Mouse (Mus musculus): ENCODE measurements at regions not wholly inside any gene's neighbourhood (a gene's known extent, or its start where the extent isn't known, plus 50 kb on each side); places are given as distances from the start of the nearest gene placed in this dataset.

- H3K9ac ChIP-seq = no peak overlapping the region
- H3K4me3 ChIP-seq = no peak overlapping the region
- WGBS = 66% methylated on average over 10 of the region's 10 CpGs
- H3K36me3 ChIP-seq = no peaks in the 10 kb centered on the region
- no peaks in the 10 kb centered on the region for H3K27me3 ChIP-seq
- H3K4me1 ChIP-seq (replicated peaks) = peaks cover 4% of the 10 kb centered on the region
- H3K4me2 ChIP-seq = no peak overlapping the region
- no peaks in the 10 kb centered on the region for H3K9me3 ChIP-seq (replicated peaks)
- no peak overlapping the region for H3K27ac ChIP-seq
- ATAC-seq (replicated peaks; ENCODE audit: insufficient number of reproducible peaks, insufficient read depth, low FRiP score, low read depth) = no peak
Observed at GRCm38 (mm10) chr3:121600841-121601240, 68.6 kb upstream of the Slc44a3 start.

GRCm38 (mm10) chr3:121600388-121600787 is 68.2 kb upstream of the Slc44a3 start:
- 89% methylated on average over 4 of the region's 4 CpGs for WGBS
- H3K9me3 ChIP-seq (replicated peaks) = no peaks in the 10 kb centered on the region
- no peak overlapping the region for H3K9ac ChIP-seq
- H3K27ac ChIP-seq = no peak overlapping the region
- H3K27me3 ChIP-seq = no peaks in the 10 kb centered on the region
- H3K4me3 ChIP-seq = no peak overlapping the region
- H3K4me2 ChIP-seq = no peak overlapping the region
- no peaks in the 10 kb centered on the region for H3K36me3 ChIP-seq
- peaks cover 4% of the 10 kb centered on the region for H3K4me1 ChIP-seq (replicated peaks)
- no peak for ATAC-seq (replicated peaks; ENCODE audit: insufficient number of reproducible peaks, insufficient read depth, low FRiP score, low read depth)

GRCm38 (mm10) chr3:121597988-121598387 is 65.8 kb upstream of the Slc44a3 start:
- H3K27me3 ChIP-seq = no peaks in the 10 kb centered on the region
- H3K36me3 ChIP-seq = no peaks in the 10 kb centered on the region
- no peak overlapping the region for H3K27ac ChIP-seq
- WGBS = 81% methylated on average over 3 of the region's 4 CpGs
- no peak for ATAC-seq (replicated peaks; ENCODE audit: insufficient number of reproducible peaks, insufficient read depth, low FRiP score, low read depth)
- no peak overlapping the region for H3K4me3 ChIP-seq
- H3K4me1 ChIP-seq (replicated peaks) = peaks cover 8% of the 10 kb centered on the region
- no peak overlapping the region for H3K4me2 ChIP-seq
- no peak overlapping the region for H3K9ac ChIP-seq
- H3K9me3 ChIP-seq (replicated peaks) = no peaks in the 10 kb centered on the region

GRCm38 (mm10) chr3:121597203-121597602 is 65.0 kb upstream of the Slc44a3 start:
- WGBS = 81% methylated on average over 5 of the region's 5 CpGs
- H3K9me3 ChIP-seq (replicated peaks) = no peaks in the 10 kb centered on the region
- no peaks in the 10 kb centered on the region for H3K36me3 ChIP-seq
- no peak overlapping the region for H3K4me3 ChIP-seq
- H3K4me1 ChIP-seq (replicated peaks) = peaks cover 7% of the 10 kb centered on the region
- no peak for ATAC-seq (replicated peaks; ENCODE audit: insufficient number of reproducible peaks, insufficient read depth, low FRiP score, low read depth)
- no peaks in the 10 kb centered on the region for H3K27me3 ChIP-seq
- H3K27ac ChIP-seq = no peak overlapping the region
- no peak overlapping the region for H3K9ac ChIP-seq
- no peak overlapping the region for H3K4me2 ChIP-seq

GRCm38 (mm10) chr3:121594580-121594979 is 62.4 kb upstream of the Slc44a3 start:
- no peak for ATAC-seq (replicated peaks; ENCODE audit: insufficient number of reproducible peaks, insufficient read depth, low FRiP score, low read depth)
- no peak overlapping the region for H3K27ac ChIP-seq

GRCm38 (mm10) chr3:121593598-121594117 is 61.5 kb upstream of the Slc44a3 start:
- 48% methylated on average over 8 of the region's 8 CpGs for WGBS
- Histone ChIP-seq H3K9ac (no peak overlapping the region), H3K4me1 (replicated peaks) (peaks cover 4% of the 10 kb centered on the region), H3K27ac (no peak overlapping the region), H3K27me3 (no peaks in the 10 kb centered on the region), H3K9me3 (replicated peaks) (no peaks in the 10 kb centered on the region), H3K36me3 (no peaks in the 10 kb centered on the region), H3K4me3 (no peak overlapping the region), H3K4me2 (no peak overlapping the region)
- no peak for ATAC-seq (replicated peaks; ENCODE audit: insufficient number of reproducible peaks, insufficient read depth, low FRiP score, low read depth)

More at GRCm38 (mm10) chr3:121594580-121594979, 62.4 kb upstream of the Slc44a3 start:
- H3K9me3 ChIP-seq (replicated peaks) = no peaks in the 10 kb centered on the region
- WGBS = 36% methylated on average over 4 of the region's 4 CpGs
- no peaks in the 10 kb centered on the region for H3K36me3 ChIP-seq
- H3K27me3 ChIP-seq = no peaks in the 10 kb centered on the region
- no peak overlapping the region for H3K9ac ChIP-seq
- H3K4me1 ChIP-seq (replicated peaks) = peaks cover 4% of the 10 kb centered on the region
- no peak overlapping the region for H3K4me2 ChIP-seq
- H3K4me3 ChIP-seq = no peak overlapping the region

- H3K9ac ChIP-seq = no peak overlapping the region
- no peak overlapping the region for H3K4me2 ChIP-seq
- H3K36me3 ChIP-seq = no peaks in the 10 kb centered on the region
- H3K27ac ChIP-seq = no peak overlapping the region
- no peak for ATAC-seq (replicated peaks; ENCODE audit: insufficient number of reproducible peaks, insufficient read depth, low FRiP score, low read depth)
- H3K4me3 ChIP-seq = no peak overlapping the region
- no peaks in the 10 kb centered on the region for H3K9me3 ChIP-seq (replicated peaks)
- H3K27me3 ChIP-seq = no peaks in the 10 kb centered on the region
- 47% methylated on average over 4 of the region's 4 CpGs for WGBS
- H3K4me1 ChIP-seq (replicated peaks) = peaks cover 4% of the 10 kb centered on the region
Observed at GRCm38 (mm10) chr3:121593143-121593542, 60.9 kb upstream of the Slc44a3 start.

- H3K4me2 ChIP-seq = no peak overlapping the region
- H3K9ac ChIP-seq = no peak overlapping the region
- no peaks in the 10 kb centered on the region for H3K36me3 ChIP-seq
- H3K27me3 ChIP-seq = no peaks in the 10 kb centered on the region
- no peak overlapping the region for H3K4me3 ChIP-seq
- ATAC-seq (replicated peaks; ENCODE audit: insufficient number of reproducible peaks, insufficient read depth, low FRiP score, low read depth) = no peak
- H3K4me1 ChIP-seq (replicated peaks) = peaks cover 2% of the 10 kb centered on the region; the same call in 1 of the 2 replicates
- WGBS = 83% methylated on average over 9 of the region's 9 CpGs
- no peak overlapping the region; the same call in 1 of the 2 replicates for H3K27ac ChIP-seq
- no peaks in the 10 kb centered on the region for H3K9me3 ChIP-seq (replicated peaks)
Observed at GRCm38 (mm10) chr3:121589494-121589885, 57.3 kb upstream of the Slc44a3 start.

- Histone ChIP-seq H3K36me3 (no peaks in the 10 kb centered on the region), H3K27me3 (no peaks in the 10 kb centered on the region), H3K4me3 (no peak overlapping the region), H3K4me2 (0 out of 2 replicates have a peak overlapping the region, but pooled peaks have one; percentile 9), H3K4me1 (replicated peaks) (peaks cover 7% of the 10 kb centered on the region; the same call in 1 of the 2 replicates), H3K27ac (peak overlapping the region; percentile 7; the same call in 1 of the 2 replicates), H3K9me3 (replicated peaks) (no peaks in the 10 kb centered on the region), H3K9ac (no peak overlapping the region)
- ATAC-seq (replicated peaks; ENCODE audit: insufficient number of reproducible peaks, insufficient read depth, low FRiP score, low read depth) = peak; percentile 87
- WGBS = 36% methylated on average over 14 of the region's 14 CpGs
Observed at GRCm38 (mm10) chr3:121588737-121589493, 56.7 kb upstream of the Slc44a3 start.

- Histone ChIP-seq H3K27ac (no peak overlapping the region), H3K4me1 (replicated peaks) (peaks cover 11% of the 10 kb centered on the region; the same call in 1 of the 2 replicates), H3K9me3 (replicated peaks) (no peaks in the 10 kb centered on the region), H3K27me3 (no peaks in the 10 kb centered on the region), H3K9ac (no peak overlapping the region), H3K4me3 (no peak overlapping the region), H3K4me2 (no peak overlapping the region), H3K36me3 (no peaks in the 10 kb centered on the region)
- no peak for ATAC-seq (replicated peaks; ENCODE audit: insufficient number of reproducible peaks, insufficient read depth, low FRiP score, low read depth)
- WGBS = 93% methylated on average over 5 of the region's 5 CpGs
Observed at GRCm38 (mm10) chr3:121585306-121585705, 53.1 kb upstream of the Slc44a3 start.

- no peak overlapping the region for H3K9ac ChIP-seq
- no peaks in the 10 kb centered on the region for H3K9me3 ChIP-seq (replicated peaks)
- peaks cover 11% of the 10 kb centered on the region; the same call in 1 of the 2 replicates for H3K4me1 ChIP-seq (replicated peaks)
- H3K4me3 ChIP-seq = no peak overlapping the region
- no peak overlapping the region for H3K4me2 ChIP-seq
- no peaks in the 10 kb centered on the region for H3K36me3 ChIP-seq
- no peak for ATAC-seq (replicated peaks; ENCODE audit: insufficient number of reproducible peaks, insufficient read depth, low FRiP score, low read depth)
- WGBS = 67% methylated on average over 5 of the region's 5 CpGs
- H3K27me3 ChIP-seq = no peaks in the 10 kb centered on the region
- H3K27ac ChIP-seq = no peak overlapping the region
Observed at GRCm38 (mm10) chr3:121584736-121585151, 52.5 kb upstream of the Slc44a3 start.

GRCm38 (mm10) chr3:121584317-121584716 is 52.1 kb upstream of the Slc44a3 start:
- Histone ChIP-seq H3K27ac (no peak overlapping the region), H3K9me3 (replicated peaks) (no peaks in the 10 kb centered on the region), H3K9ac (no peak overlapping the region), H3K27me3 (no peaks in the 10 kb centered on the region), H3K36me3 (no peaks in the 10 kb centered on the region), H3K4me3 (no peak overlapping the region), H3K4me1 (replicated peaks) (peaks cover 11% of the 10 kb centered on the region; the same call in 1 of the 2 replicates), H3K4me2 (no peak overlapping the region)
- no peak for ATAC-seq (replicated peaks; ENCODE audit: insufficient number of reproducible peaks, insufficient read depth, low FRiP score, low read depth)
